Mouse (Mus musculus) thymus, adult 2 months (tissue): ENCODE measurements around the gene P3h2.

Source experiments
- CTCF ChIP-seq: fragments of 200-500 bp; IDR thresholded peaks from 2 replicates; pipeline ENCODE4 v1.5.1; 2012; ENCODE audit warnings: mild to moderate bottlenecking, control low read depth, low read length, moderate library complexity, borderline replicate concordance; ENCODE audit not compliant: control insufficient read depth, poor library complexity, insufficient read depth; ENCODE audit errors: extremely low read depth
- POLR2A ChIP-seq: fragments of 200-500 bp; IDR thresholded peaks from 2 replicates; pipeline ENCODE4 v1.6.1; 2012; ENCODE audit warnings: mild to moderate bottlenecking, low read length, control low read depth, moderate library complexity; ENCODE audit not compliant: control insufficient read depth, poor library complexity, insufficient read depth; ENCODE audit errors: extremely low read depth

GRCm38 (mm10) chr16:25953359-25953758, 152.2 kb downstream of the P3h2 start:
- TF ChIP-seq CTCF (no peak), POLR2A (no peak)
